Mouse (Mus musculus) spleen, adult 2 months (tissue): ENCODE measurements at regions not wholly inside any gene's neighbourhood (a gene's known extent, or its start where the extent isn't known, plus 50 kb on each side); places are given as distances from the start of the nearest gene placed in this dataset.

ENCODE experiments used
- DNase-seq, 2 experiments: peaks; one replicate each; pipeline versions ENCODE4 v3.0.0 to v3.0.0-alpha.2; 2012 to 2021; ENCODE audit warnings: low spot score in 2 of 2, low read depth in 1 of 2
- H3K27ac ChIP-seq: fragments of 200-500 bp; 2 replicates; pipeline ENCODE4 v1.5.1; 2012; ENCODE audit warnings: low read length, inconsistent platforms; ENCODE audit not compliant: insufficient read depth
- H3K27me3 ChIP-seq: fragments of 200-500 bp; 2 replicates; pipeline ENCODE4 v1.6.1; 2012; ENCODE audit warnings: mild to moderate bottlenecking, moderate library complexity, low read length, inconsistent platforms; ENCODE audit not compliant: control insufficient read depth, insufficient read depth
- H3K36me3 ChIP-seq: fragments of 200-500 bp; 2 replicates; pipeline ENCODE4 v1.6.1; 2012; ENCODE audit warnings: mild to moderate bottlenecking, low read length, inconsistent platforms; ENCODE audit not compliant: control insufficient read depth, insufficient read depth
- H3K4me1 ChIP-seq: fragments of 200-500 bp; 2 replicates; pipeline ENCODE4 v1.6.1; 2011; ENCODE audit warnings: inconsistent platforms; ENCODE audit not compliant: control insufficient read depth, insufficient read depth, insufficient read length
- H3K4me3 ChIP-seq: fragments of 200-500 bp; 2 replicates; pipeline ENCODE4 v1.5.1; 2011; ENCODE audit warnings: mild to moderate bottlenecking, inconsistent platforms; ENCODE audit not compliant: insufficient read depth, insufficient read length; ENCODE audit errors: extremely low read depth
- CTCF ChIP-seq: fragments of 200-500 bp; IDR thresholded peaks from 2 replicates; pipeline ENCODE4 v1.5.1; 2011; ENCODE audit warnings: mild to moderate bottlenecking, inconsistent platforms; ENCODE audit not compliant: insufficient read depth, insufficient read length, insufficient replicate concordance; ENCODE audit errors: extremely low read depth
- POLR2A ChIP-seq: fragments of 200-500 bp; IDR thresholded peaks from 2 replicates; pipeline ENCODE4 v1.6.1; 2011; ENCODE audit warnings: low read depth, low read length, inconsistent platforms
- WGBS: fragments of 180-500 bp; shearing (Covaris S2); methylation state at CpG from one replicate; pipeline ENCODE4 v1.1.7; 2018; 5-methylcytosine and 5-hydroxymethylcytosine counted together

DNA sequence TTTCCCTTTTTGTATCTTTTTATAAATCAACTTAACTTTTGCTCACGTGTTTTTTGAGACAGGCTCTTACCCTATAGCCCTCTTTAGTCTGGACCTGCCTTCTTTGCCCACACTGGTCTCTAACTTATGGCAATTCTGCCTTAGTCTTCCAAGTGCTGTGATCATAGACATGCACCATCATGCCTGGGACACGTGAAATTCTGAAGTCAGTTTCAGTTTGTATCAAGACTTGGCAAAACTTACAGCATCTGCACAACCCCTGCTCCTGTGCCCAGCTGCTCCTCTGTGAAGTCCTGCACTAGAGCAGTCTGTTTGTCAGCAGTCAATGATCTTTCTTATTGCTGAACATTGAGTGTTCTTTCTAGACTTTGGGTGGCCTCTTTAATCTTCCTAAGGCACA, 114.3 kb upstream of the Tsc22d2 start:
- no peak overlapping the region for H3K4me3 ChIP-seq

DNA sequence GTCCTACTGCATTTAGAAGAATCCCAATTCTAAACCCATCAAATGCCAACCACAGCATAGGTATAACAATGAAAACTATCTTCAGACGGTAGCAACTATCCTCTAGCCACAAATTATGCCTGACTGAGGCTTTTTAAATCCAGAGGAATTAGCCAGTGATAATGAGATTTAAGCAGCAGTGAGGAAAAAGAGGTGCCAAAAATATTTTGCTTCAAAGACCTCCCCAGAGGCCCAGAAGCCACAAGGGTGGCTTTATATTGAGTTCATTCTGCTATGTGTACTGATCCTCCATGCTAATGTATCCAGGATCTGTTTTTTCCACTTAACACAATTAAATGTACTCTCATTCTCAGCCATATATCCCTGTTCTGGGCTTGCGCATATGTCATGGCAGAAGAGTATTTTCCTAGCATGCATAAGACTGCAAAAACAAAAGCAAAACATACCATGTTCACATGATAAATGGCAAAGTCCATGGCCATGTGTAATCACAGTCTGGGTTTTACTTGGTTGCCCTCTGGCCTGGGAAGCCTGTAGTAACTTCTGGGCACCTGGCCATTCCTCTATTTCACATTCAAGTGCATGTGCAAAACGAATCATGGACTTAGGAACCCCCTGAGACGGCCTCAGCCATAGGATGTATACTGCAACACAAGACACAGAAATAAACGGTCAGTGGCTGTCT, 113.6 kb upstream of the Tsc22d2 start:
- no peak for TF ChIP-seq POLR2A
- no peak for TF ChIP-seq CTCF
- DNase-seq, result no peak
- 81% methylated on average over 5 of the region's 5 CpGs for WGBS
- H3K4me3 ChIP-seq, result no peak overlapping the region
- no peaks in the 10 kb centered on the region for H3K4me1 ChIP-seq
- H3K27me3 ChIP-seq, result no peaks in the 10 kb centered on the region
- H3K36me3 ChIP-seq, result no peaks in the 10 kb centered on the region
- H3K27ac ChIP-seq, result no peak overlapping the region

More for the DNA sequence above, 114.3 kb upstream of the Tsc22d2 start:
- Histone ChIP-seq H3K4me1 (no peaks in the 10 kb centered on the region), H3K27ac (no peak overlapping the region), H3K27me3 (no peaks in the 10 kb centered on the region), H3K36me3 (no peaks in the 10 kb centered on the region)
- no peak for DNase-seq
- TF ChIP-seq POLR2A, result no peak
- no peak for TF ChIP-seq CTCF
- WGBS, result 52% methylated on average over 2 of the region's 2 CpGs

DNA sequence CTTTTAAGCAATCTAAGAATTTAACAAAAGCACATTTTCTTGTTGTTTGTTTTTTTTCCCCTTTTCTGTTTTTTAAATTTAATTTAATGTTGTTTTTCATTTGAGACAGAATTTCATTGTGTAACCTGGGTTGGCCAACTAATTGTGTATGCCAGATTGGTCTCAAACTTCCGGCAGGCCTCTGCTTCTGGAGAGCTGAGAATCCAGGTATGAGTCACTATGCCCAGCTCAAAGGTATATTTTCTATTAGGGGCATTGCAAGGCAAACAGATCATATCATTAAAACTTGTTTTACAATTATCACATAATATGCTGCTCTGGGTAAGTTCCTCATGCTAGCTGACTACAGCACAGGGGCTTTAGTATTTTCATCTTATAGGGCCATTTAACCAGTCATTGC, 112.2 kb upstream of the Tsc22d2 start:
- WGBS, result 94% methylated on average over 1 of the region's 1 CpGs
- Histone ChIP-seq H3K36me3 (no peaks in the 10 kb centered on the region), H3K27me3 (no peaks in the 10 kb centered on the region), H3K4me3 (no peak overlapping the region), H3K4me1 (no peaks in the 10 kb centered on the region), H3K27ac (no peak overlapping the region)
- TF ChIP-seq POLR2A (no peak), CTCF (no peak)
- DNase-seq, result no peak

DNA sequence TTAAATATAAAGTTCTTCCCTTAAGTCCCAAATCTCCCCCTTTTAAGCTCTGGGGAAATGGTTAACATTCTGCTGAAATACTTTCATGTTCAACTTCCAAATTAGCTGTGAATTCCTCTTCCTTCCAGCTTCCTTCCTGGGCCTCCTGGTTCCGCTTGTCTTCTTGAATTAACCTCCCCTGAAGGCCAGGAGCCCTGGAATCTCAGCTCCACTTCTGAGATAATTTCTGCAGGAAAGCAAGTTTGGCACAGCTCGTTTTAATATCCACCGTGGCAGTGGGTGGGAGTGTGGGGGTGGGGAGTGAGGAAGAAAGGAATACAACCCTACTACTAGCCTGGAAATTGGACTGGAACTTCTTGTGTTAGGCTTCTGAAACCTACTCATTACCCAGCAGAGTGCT, 110.8 kb upstream of the Tsc22d2 start:
- no peak overlapping the region for H3K27ac ChIP-seq
- no peaks in the 10 kb centered on the region for H3K4me1 ChIP-seq
- TF ChIP-seq CTCF (no peak), POLR2A (no peak)
- WGBS, result 59% methylated on average over 3 of the region's 3 CpGs
- no peak for DNase-seq
- no peaks in the 10 kb centered on the region for H3K27me3 ChIP-seq
- no peaks in the 10 kb centered on the region for H3K36me3 ChIP-seq
- H3K4me3 ChIP-seq, result no peak overlapping the region

DNA sequence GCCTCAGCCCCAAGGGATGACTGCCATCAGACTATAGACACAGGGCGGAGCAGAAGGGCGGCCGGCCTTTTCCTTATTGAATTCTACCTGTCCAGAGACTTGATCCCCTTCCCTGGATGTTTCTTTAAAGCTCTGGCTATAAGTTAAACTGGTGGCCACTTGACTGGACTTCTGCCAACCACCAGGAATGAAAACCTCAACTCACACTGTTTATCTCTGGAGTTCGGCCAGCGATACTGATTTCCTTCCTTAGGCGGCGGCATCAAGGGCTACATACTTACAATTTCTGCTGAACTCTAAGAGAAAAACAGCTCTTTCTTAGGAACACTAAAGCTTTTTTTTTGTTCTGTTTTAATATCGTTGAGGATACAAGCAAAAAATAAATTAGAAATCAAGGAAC, 104.9 kb upstream of the Tsc22d2 start:
- Histone ChIP-seq H3K27ac (no peak overlapping the region), H3K4me1 (no peaks in the 10 kb centered on the region), H3K27me3 (no peaks in the 10 kb centered on the region), H3K36me3 (no peaks in the 10 kb centered on the region), H3K4me3 (no peak overlapping the region)
- 62% methylated on average over 8 of the region's 8 CpGs for WGBS
- DNase-seq, result no peak
- TF ChIP-seq POLR2A, result no peak
- TF ChIP-seq CTCF, result no peak

DNA sequence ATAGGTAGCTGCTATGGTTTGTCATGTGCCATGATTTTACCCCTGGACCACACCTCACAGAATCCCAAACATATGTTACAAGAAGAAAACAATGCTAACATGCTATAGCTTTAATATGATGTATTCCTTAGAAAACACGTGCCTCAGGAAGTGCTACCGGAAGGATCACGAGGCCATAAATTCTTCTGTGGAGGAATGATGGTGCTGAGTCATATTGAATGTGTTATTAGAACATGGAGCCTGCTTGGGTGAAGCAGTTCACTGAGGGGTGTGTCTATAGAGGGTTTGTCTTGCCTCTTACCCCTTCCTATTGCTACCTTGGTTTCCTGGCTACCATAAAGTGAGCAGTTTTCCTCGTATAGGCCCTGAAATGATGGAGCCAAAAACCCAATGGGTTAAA, 104.1 kb upstream of the Tsc22d2 start:
- H3K36me3 ChIP-seq, result no peaks in the 10 kb centered on the region
- no peaks in the 10 kb centered on the region for H3K4me1 ChIP-seq
- H3K27ac ChIP-seq, result no peak overlapping the region
- H3K4me3 ChIP-seq, result no peak overlapping the region
- no peaks in the 10 kb centered on the region for H3K27me3 ChIP-seq
- WGBS, result 59% methylated on average over 4 of the region's 4 CpGs
- DNase-seq, result no peak
- TF ChIP-seq CTCF (no peak), POLR2A (no peak)

DNA sequence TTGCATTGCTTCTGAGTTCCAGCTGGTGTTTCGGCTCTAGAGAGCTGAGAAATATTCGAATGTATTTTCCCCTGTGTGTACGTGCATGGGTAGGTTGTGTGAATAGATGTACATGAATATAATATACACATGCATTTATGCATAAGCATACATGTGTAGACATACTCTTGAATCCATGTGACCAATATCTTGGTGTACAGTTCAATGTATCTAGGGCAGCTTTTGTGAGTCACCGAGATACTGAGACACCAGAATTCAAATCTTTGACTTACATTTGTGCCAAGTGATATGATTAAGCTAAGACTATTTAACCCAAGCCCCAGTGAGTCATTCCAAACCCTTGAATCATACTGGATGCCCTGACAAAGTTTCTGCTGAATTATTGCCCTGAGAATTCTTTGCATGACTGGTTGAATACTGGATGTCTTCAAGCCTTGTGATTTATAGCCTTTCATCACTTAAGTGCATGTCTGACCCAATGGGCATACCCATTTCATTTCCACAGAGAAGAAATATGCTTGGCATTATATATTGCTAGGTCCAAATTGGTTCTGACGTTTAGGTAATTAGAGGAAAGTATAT, 103.3 kb upstream of the Tsc22d2 start:
- TF ChIP-seq CTCF (no peak), POLR2A (no peak)
- Histone ChIP-seq H3K27me3 (no peaks in the 10 kb centered on the region), H3K4me1 (no peaks in the 10 kb centered on the region), H3K36me3 (no peaks in the 10 kb centered on the region), H3K27ac (no peak overlapping the region), H3K4me3 (no peak overlapping the region)
- 92% methylated on average over 5 of the region's 5 CpGs for WGBS
- no peak for DNase-seq

DNA sequence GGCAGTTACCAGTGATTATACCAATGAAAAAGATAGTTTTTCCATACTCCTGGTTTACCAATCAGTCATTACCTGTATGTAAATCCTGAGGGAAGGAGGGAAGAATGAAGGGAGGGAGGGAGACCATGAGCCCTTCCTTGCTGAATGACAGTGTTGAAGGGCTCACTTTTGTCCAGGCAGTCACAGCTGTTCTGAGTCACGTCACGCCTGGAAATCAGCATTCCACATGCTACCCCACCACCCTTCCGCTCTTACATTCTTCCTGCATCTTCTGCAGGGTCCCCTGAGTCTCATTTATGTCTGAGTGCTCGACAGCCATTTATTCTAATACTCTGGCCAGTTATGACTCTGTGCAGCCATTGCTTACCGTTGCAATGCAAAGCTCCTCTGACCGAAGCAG, 101.9 kb upstream of the Tsc22d2 start:
- Histone ChIP-seq H3K4me1 (no peaks in the 10 kb centered on the region), H3K4me3 (no peak overlapping the region), H3K27ac (no peak overlapping the region), H3K27me3 (no peaks in the 10 kb centered on the region), H3K36me3 (no peaks in the 10 kb centered on the region)
- 87% methylated on average over 6 of the region's 6 CpGs for WGBS
- no peak for DNase-seq
- TF ChIP-seq CTCF, result no peak
- TF ChIP-seq POLR2A, result no peak
